8 mouse cellular contexts compared by ENCODE assay signal in the genomic region with DNA sequence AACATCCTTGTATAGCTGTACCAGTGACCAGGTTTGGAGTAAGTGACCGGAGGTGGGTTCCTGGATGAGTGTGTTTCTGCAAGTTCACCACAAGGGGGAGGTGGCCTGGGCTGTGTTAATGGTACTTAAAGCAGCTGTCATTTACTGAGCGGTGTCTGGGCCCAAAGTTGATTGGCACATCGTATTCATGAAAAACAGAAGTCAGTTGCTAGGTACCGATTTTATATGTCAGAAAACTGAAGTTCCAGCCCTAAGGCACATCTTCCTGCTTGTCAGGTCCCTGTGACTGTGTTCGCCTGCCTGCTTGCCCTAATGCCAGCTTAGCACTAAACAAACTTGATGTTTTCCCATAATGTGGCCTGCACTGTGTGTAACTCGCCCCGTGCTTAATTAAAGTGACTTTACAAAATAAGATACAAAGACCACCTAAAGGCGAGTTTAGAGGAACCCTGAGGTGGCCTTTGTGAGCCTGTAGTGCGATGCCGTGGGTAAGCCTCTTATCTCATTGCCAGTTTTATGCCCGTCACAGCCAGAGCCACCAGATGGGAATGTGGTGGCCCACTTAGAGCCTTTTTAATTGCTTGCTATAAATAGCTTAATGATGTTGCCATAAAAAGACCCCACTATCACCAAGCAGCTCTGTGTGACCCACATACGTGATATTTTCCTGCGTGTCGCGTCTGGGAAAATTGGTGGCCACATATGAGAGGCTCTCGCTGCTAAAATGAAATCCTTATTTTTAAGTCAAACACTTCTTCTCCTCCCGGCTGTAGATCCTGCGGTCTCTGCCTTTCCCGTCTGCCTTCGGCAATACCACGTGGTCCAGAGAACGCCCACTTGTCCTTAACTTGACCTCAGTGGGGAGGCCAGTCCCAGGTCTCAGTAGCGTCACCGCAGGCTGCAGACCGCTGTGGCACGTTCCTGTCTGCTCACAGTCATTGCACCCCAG.
DNase-seq lines count a peak whose midpoint lies in the region; ATAC-seq lines count a peak whose summit lies in the region.
"Had no signal": no experiment of that assay in that cellular context is flagged by ENCODE, and none has a peak within 500 bp of the region (broad histone marks: within the 10 kb centered on the region; RNA-seq: fewer than 3 reads in every experiment).

No protein-coding gene starts in this region.

- DNase-seq in lung, postnatal 25 days (ENCODE audit: low spot score), result no peak
- peak; percentile 50 to 55 for DNase-seq in cerebellum, postnatal 14 days
- peak; percentile 22 for DNase-seq in right cerebral cortex, postnatal 4 days
- DNase-seq in kidney, postnatal 25 days, result no peak

- peak; percentile 34; the same call in 1 of the 2 replicates for ATAC-seq in lung, embryonic 16.5 days (ENCODE audit: low read depth)
- ATAC-seq in heart, embryonic 12.5 days (ENCODE audit: insufficient number of reproducible peaks, low FRiP score), result peak; percentile 66
- ATAC-seq in limb, embryonic 15.5 days (ENCODE audit: insufficient number of reproducible peaks, low FRiP score, low TSS enrichment, low read depth), result no peak

- no peaks in the 10 kb centered on the region for H3K9me3 ChIP-seq in lung, embryonic 16.5 days (ENCODE audit: control insufficient read depth, low read length)
- no peaks in the 10 kb centered on the region for H3K9me3 ChIP-seq in heart, embryonic 12.5 days (replicated peaks)
- H3K9me3 ChIP-seq in limb, embryonic 15.5 days, result no peaks in the 10 kb centered on the region; the same call in 1 of the 2 replicates
- H3K9me3 ChIP-seq: embryonic facial prominence, embryonic 13.5 days had no signal

- H3K4me1 ChIP-seq in lung, embryonic 16.5 days (replicated peaks; ENCODE audit: control insufficient read depth, insufficient read depth, low read length), result 0 out of 2 replicates have a peak, but pooled peaks cover 2% of the 10 kb centered on the region
- H3K4me1 ChIP-seq in heart, embryonic 12.5 days (replicated peaks), result peaks cover 8% of the 10 kb centered on the region; the same call in 1 of the 2 replicates
- no peaks in the 10 kb centered on the region; the same call in 1 of the 2 replicates for H3K4me1 ChIP-seq in limb, embryonic 15.5 days

- peak overlapping the region; percentile 30 for H3K4me2 ChIP-seq in lung, embryonic 16.5 days (ENCODE audit: low read depth, low read length)
- H3K4me2 ChIP-seq in heart, embryonic 12.5 days, result peak overlapping the region; percentile 55
- H3K4me2 ChIP-seq in limb, embryonic 15.5 days, result 0 out of 2 replicates have a peak overlapping the region, but pooled peaks have one; percentile 6
- H3K4me2 ChIP-seq: embryonic facial prominence, embryonic 13.5 days had no signal

- no peak overlapping the region for H3K4me3 ChIP-seq in lung, embryonic 16.5 days (ENCODE audit: low read length)
- peak overlapping the region; percentile 24 for H3K4me3 ChIP-seq in heart, embryonic 12.5 days
- no peak overlapping the region for H3K4me3 ChIP-seq in limb, embryonic 15.5 days
- H3K4me3 ChIP-seq: embryonic facial prominence, embryonic 13.5 days had no signal

- no peak overlapping the region for H3K27ac ChIP-seq in lung, embryonic 16.5 days (ENCODE audit: low read length)
- H3K27ac ChIP-seq in heart, embryonic 12.5 days (ENCODE audit: poor library complexity, severe bottlenecking), result peak overlapping the region; percentile 17; the same call in 1 of the 2 replicates
- no peak overlapping the region for H3K27ac ChIP-seq in limb, embryonic 15.5 days
- H3K27ac ChIP-seq: embryonic facial prominence, embryonic 13.5 days had no signal

- H3K36me3 ChIP-seq in lung, embryonic 16.5 days (ENCODE audit: control insufficient read depth, insufficient read depth, low read length), result no peaks in the 10 kb centered on the region
- H3K36me3 ChIP-seq in heart, embryonic 12.5 days, result no peaks in the 10 kb centered on the region
- no peaks in the 10 kb centered on the region for H3K36me3 ChIP-seq in limb, embryonic 15.5 days
- H3K36me3 ChIP-seq: embryonic facial prominence, embryonic 13.5 days had no signal

- H3K9ac ChIP-seq in lung, embryonic 16.5 days (ENCODE audit: low read length), result no peak overlapping the region
- no peak overlapping the region for H3K9ac ChIP-seq in heart, embryonic 12.5 days
- H3K9ac ChIP-seq in limb, embryonic 15.5 days, result no peak overlapping the region
- H3K9ac ChIP-seq: embryonic facial prominence, embryonic 13.5 days had no signal

- 53% methylated on average over 26 of the region's 26 CpGs for WGBS in lung, embryonic 16.5 days
- 45% methylated on average over 26 of the region's 26 CpGs for WGBS in heart, embryonic 12.5 days
- WGBS in limb, embryonic 15.5 days, result 37% methylated on average over 26 of the region's 26 CpGs

- H3K27me3 ChIP-seq in lung, embryonic 16.5 days (ENCODE audit: control insufficient read depth, insufficient read depth, low read depth, low read length), result no peaks in the 10 kb centered on the region
- no peaks in the 10 kb centered on the region for H3K27me3 ChIP-seq in heart, embryonic 12.5 days (replicated peaks)
- H3K27me3 ChIP-seq in limb, embryonic 15.5 days, result no peaks in the 10 kb centered on the region
- H3K27me3 ChIP-seq: embryonic facial prominence, embryonic 13.5 days had no signal

Comparison
In these comparisons a context has a peak if more than half of its experiments do, and no peak if none do; other contexts are left out.
1. DNase-seq: peak in cerebellum, postnatal 14 days (2 of 2) and right cerebral cortex, postnatal 4 days (single experiment); none in lung, postnatal 25 days (single experiment) and kidney, postnatal 25 days (0 of 2).
2. Peak in every context shown above with its lines, with median percentiles within 50 percentile points of each other: H3K4me2 ChIP-seq.